Mouse (Mus musculus) T-cell, adult 2 months (primary cell): ENCODE results near the gene Cox7a2.
A peak's percentile ranks its signal among the peaks of the same experiment; 100 is the strongest.

Experiments used
- DNase-seq: peaks from one replicate; pipeline ENCODE4 v3.0.0; 2022; ENCODE audit warnings: low spot score

Cox7a2 gene

DNA sequence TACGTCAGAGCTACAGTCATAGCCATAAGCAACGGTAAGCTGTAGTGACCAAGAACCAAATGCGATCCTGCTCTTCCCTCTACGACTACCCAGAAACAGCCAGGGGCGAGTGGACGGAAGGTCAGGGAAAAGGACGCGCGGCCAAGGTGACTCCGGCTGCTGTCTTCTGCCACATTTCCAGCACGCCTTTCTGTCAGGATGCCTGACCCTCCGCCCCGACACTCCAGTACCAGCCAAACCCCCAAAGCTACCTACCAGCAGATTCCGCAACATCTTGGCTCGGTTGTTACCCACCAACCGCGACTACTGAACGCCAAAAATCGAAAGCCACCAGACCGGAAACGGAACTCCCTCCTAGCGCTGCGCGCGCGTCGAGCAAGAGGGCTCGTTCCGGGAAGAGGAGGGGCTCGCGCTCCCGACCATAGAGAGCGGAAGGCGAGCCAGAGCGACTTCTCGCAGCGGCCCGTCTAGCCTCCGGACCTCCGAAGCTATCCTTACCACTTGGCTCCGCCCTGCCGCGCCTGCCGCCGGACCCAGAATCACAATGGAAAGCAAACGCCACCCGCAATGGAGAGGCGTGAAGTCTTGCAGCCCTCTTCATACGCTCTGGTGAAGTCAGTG is at the start of gene Cox7a2:
Gene Cox7a2 (minus strand): TSS at position 494 of the 621 bp plus-strand sequence.
- peak; percentile 95 for DNase-seq

DNA sequence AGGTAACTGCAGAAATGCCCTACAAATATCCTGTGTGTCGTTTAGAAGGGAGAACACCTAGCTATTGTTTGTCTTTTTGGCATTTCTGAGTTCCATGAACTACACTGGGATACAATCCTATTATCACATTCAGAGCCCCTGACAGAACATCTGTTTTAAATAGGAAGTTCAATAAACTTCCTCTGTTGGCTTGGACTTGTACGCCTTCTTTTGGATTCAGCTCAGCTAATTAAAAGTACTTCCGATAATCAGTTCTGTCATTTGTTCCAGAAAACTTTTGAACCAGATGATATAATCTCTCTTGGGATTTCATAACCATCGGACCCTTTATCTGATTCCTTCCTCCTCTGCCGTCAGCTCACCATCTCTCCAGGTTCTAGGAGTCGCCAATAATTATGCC is 49.7 kb upstream of the Cox7a2 start:
- DNase-seq, result no peak

DNA sequence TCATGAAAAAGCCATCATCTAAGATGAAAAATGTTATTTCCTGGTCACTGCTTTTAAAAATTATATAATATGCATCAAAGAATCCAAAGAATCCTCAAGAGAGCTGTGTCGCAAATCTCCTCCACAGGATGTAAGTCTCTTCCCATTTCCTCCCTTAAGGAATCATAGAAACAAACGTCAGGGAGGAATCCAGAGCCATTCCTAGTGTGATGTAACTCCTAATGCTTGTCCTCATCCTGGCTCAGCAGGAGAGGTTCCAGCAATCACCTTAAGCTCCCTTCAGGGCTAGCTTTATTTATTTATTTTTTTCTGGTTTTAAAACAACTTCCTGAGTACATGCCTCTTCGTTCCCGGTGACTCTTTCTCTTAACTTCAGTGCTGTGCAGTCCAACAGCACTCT is 47.5 kb upstream of the Cox7a2 start:
- DNase-seq, result no peak

DNA sequence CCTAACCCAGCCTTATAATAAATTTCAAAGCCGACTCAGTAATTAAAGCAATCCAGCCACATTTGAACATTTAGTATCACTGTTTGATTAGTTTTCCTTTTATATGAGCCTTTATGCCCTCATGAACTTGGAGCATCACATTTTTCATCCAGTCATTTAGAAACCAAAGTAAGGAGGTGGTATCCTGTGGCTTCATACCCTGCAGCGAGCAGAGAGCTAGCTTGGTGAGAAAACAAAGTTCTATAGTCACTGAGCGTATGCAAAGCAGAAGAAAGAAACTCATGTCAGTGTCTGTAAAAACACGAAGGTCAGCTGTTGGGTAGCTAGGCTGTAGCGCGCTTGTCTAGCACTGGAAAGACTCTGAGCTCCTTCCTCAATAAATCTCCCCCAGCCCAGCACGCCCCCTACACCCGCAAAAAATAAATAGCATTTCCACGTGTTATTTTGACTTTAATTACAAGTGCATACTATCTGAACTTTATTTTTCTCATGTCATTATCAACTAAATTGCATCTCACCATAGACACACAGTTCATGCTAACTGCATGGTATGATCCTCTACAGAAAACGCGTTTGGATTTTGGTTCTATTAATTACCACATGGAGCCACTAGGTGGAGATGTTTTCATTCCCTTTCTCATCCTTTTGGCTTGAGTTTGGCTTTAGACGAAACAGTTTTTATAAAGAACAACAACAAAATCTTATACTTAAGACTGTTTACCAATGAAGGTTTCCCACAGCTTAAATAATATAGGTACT is 46.8 kb upstream of the Cox7a2 start:
- peak; percentile 20 for DNase-seq

DNA sequence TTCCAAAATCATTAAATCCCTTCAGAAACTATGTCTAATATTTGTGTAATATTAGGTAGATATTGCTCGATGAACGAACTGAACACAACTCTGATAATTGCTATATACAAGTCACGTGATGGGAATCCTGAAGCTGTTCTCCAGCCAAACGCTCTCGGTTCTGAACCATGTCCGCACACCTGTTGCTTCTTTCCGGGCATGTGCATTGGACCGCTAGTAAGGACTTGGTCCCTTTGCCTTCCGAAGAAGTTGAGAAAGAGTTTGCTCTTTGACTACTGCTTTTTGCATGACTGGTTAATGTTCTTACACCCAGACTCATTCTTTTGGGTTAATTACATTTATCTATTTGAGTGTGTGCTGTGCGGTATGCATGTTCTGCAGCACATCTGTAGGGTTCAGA is 45.7 kb upstream of the Cox7a2 start:
- no peak for DNase-seq

DNA sequence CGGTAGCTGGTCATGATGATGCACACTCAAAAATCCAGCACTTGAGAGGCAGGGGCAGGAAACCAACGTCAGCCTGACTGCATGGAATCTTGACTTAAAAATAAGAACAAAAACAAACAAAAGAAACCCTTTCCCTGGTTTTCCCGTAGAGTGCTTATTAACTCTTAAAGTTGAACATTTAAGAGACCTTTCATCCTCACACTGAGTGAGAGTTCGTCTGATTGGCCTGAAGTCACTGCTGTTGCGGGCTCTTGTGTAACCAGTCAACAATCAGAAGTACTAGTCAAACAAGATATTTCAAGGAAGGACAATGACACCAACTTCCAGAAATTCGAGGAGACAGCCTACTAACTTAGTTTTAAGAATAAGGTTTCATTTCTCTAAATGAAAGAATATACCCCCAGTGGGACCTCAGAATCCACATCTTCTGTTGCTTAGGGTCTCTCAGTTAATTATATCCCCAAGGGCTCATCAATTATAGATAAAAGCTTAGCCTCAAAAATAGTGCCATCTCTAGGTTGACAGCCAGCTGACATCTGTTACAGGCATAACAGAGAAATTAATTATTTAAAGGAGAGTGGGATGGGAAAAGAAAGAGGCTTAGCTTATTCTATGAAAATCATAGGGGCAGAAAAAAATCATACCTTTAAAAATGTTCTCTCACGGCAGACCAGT is 36.9 kb upstream of the Cox7a2 start:
- DNase-seq, result no peak

DNA sequence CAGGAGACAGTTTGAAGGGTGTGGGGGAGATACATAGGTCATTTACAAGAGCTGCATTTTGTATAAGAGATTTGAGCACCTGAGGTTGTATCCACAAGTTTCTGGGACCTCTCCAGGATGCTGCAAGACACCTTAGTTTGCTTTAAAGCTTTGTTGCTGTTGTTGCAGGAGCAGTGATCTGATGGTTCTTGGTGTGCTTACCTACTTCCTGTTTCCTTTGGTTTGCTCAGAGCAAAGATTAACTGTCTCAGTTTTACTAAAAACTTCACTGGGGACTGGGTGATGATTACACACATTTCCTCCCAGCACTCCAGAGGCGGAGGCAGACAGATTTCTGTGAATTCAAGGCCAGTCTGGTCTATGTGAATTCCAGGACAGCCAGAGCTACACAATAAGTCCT is 35.4 kb upstream of the Cox7a2 start:
- peak; percentile 64 for DNase-seq

DNA sequence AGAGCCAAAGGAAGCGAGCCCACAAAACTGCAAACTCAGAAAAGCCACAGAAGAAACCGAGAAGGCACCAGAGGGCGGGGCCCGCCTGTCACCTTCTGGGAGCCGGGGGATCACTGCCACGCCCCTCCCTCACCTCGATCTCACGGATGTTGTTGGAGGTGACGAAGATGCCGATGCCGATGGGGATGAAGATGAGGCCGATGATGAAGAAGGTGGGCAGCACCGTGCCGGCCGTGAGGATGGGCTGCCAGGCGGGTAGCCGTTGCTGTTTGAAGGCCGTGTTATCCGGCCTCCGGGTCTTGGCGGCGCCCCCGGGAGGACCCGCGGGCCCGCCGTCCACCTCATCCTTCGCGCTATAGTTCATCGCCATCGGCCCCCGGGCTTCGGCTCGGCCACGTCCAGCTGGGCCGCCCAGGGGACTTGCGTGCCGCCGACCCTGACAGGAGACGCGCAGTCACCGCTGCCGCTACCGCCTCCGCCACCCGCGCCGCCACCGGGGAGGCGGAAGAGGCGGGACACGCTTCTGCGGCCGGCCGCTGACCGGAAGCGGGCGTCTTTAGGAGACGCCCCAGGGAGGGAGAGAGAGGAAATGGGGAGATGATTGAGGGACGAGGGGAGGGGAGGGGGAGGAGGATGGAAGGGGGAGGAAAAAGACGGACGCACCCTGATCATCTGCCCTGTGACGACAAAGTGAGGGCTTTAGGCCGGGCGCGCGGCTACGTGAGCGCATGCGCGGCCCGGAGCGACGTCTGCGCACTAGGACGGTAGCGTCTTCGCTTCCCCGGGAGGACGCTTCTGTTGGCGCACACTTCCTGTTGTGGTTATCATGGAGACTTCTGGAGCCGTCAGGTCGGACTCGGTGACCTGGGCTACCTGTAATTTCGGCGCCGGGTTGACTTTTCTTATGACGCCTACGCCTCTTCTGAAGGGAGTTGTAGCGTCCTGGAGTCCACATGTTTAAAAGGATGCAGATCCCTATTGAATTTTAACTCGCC is 33.5 kb upstream of the Cox7a2 start, which contains the start of gene Tmem30a:
Gene Tmem30a (minus strand): TSS at position 667 of the 995 bp plus-strand sequence.
- peak; percentile 96 for DNase-seq

DNA sequence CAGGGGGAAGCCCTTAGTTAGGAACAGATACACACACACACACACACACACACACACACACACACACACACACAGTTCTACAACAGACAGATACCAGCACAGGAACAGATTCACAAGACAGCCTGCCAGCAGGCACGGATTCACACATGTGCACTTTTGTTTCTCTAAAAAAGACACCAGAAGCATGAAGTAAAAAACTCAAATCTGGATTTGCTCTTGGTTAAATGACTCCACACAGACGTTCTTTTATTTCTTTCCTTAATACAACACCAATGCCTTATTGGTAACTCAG is 26.1 kb upstream of the Cox7a2 start:
- DNase-seq, result no peak

DNA sequence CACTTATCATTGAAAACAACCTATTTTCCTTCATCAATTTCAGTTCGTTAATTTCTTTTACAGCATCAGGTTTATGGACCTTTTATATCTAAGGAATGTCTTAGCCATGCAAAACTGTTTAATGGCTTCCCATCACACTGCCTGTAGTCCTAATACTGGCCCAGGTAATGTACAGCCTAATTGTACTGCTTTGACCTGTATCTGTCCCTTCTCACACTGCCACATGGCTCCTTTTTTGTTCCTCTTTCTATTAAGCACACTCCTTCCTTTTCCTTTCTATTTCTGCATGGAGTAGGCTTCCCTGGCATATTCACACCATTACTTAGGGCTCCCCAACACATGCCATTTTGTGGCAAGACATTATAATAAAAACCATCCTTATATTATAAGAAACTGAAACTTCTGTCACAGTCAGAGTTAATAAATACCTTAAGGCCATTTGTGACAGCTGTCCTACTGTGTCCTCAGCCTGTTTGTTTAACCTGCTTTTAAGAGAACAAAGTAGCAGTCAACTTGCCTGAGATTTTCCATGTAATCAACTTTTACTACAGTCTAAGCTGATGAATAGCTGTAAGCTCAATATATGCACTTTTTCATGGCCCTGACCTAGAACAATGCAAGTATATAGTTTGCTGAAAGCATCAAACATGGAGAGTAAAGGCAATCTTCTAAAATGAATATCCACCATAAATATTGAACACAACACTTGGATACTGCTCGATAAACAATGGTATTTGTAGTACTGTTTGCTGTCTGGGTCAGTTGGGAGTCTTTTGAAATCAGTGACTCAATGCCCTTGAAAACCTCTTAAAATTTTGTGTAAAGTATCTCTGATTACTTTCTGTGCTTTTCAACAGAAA is 25.5 kb upstream of the Cox7a2 start:
- no peak for DNase-seq

DNA sequence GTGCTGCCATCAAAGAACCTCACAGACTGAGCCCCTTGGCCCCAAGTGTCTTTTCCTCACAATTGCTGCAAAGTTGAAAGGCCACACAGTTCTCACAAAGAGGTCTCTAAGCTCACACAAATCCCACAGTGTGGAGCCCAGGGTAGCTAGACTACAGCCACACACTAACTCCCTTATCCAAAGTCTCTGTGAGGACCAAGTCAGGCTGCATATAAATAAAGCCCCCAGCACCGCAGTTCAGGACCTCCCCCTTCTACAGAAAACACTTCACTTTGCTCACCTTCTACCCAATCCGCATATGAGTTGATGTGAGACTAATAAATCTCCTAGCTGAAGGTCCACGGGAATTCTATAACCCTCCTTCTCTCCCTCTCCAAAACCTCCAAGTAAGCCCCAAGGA is 24.8 kb upstream of the Cox7a2 start:
- DNase-seq, result no peak

DNA sequence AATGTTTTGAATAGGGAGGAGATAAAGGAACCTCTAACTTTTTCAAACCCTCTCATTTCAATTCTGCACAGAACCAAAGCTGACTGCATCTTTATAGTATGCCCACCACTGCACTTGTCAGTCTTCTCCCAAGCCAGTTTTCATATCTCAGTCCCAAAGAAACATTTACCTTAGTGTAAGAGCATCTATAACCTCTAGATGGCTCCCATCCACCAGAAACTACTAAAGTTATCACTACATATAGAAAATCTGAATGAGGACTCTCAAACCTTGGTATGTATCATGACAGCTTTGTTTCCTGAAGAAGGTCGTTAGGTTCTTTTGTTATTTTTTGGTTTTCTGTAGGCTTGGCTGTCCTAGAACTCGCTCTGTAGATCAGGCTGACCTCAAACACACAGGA is 19.7 kb upstream of the Cox7a2 start:
- peak; percentile 7 for DNase-seq

DNA sequence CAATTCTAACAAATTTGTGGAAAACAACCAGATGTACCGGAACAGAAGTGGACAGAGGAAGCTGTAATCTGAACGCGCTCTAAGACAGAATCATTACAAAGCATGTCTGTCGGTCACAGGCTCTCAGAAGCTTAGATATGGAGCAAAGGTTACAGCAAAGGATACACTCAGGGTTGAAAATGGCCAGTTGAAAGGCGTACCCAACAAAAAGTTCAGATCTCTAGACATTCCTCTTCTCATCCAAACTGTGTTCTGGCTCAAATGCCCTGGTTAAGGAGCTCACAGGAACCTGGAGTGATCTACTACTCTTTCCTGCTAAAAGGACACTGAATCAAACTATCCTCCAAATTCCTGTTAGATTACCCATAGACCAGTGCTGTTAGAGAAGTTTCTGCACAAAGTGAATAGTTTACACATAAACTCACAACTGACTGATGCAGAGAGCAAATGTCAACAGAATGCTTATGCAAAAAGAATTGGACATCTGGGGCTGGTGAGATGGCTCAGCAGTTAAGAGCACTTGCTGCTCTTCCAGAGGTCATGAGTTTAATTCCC is 7.4 kb upstream of the Cox7a2 start:
- DNase-seq, result no peak

DNA sequence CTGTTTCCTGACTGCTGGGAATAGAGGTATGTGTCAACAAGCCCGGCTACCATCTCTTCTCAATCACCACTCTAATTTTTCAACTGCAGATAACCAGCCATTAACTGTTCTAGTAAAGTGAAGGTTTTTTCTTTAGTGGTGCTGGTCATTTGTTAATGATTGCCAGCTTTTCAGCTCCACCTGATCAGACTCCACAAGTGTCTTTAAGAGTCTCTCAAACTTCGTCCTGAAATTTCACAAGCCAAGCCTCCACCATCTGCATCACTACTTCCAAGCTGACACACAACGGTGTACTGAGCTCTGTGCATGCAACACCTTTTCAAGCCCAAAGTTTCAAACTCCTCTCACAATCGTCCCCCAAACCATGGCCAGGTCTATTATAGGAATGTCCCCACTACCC is 5.7 kb upstream of the Cox7a2 start:
- no peak for DNase-seq

DNA sequence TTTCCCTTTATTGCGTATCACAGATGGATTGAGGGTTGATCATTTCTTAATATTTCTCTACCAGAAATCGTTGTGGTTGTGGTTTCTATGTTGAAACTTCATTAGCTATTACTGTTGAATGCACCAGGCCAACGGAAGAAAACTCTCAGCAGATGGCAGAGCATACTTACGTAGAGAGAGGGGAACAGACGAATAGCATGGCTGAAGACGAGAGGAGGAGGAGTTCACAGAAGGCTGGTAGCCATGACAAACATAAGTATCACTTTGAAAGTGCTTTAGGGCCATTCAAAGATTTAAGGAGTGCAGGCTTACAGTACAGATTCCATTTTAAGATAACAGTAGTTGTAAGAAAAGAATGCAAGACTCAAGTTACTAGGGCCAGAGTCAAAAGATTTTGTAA is 2.8 kb upstream of the Cox7a2 start:
- no peak for DNase-seq

DNA sequence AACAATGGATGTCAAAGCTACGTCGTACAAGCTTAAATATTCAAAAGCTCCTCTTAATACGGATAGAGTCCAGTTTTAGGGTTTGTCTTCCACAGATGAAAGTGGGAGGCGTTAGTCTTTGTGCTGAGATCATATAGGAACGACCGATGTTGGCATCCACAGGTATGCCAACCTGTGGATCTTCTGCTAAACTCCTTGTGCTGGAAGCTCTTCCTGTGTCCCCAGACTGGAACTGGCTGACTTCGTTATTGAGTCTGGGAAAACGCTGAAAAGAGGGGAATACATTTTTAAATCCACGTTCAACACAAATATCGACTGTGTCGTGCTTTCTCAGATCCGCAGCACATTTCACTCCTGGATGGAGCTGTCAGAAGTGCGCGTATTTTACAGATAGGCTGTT is 398 bp upstream of the Cox7a2 start:
- DNase-seq, result no peak

DNA sequence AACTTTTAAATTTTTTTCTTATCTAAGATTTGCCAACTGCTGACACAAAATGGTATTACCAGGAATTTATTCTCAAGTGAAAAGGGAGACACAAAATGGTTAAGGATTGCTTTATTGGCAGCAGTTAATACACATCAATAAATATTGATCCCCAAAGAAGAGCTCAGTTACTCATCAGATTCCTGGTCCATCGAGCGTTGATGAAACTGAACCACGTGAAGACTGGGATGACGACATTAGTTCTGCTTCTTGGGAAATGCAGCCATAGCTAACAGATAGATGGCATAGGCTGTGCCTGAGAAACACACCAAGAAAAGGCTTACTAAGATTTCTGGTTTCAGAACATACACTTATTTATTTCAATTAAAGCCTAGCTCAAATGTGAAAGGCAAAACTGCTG is 4.4 kb downstream of the Cox7a2 start:
- DNase-seq, result no peak

DNA sequence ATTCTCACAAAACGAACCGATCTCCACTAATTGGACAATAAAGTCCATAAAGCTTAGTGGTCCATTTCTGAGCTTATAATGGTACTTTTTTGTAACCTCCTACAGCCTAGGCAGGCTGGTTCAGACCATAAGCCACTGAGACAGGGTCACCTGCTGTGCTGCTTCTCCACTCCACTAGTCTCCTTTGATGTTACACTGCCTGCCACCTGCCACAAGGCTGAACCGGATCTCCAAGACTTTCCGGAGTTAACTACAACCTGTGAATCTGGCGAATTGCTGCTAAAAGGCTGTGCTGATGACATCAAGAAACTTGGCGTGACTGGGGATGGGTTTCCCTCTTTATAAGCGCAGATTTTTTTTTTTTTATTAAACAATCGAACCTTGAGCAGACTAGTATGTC is 7.8 kb downstream of the Cox7a2 start:
- DNase-seq, result no peak

DNA sequence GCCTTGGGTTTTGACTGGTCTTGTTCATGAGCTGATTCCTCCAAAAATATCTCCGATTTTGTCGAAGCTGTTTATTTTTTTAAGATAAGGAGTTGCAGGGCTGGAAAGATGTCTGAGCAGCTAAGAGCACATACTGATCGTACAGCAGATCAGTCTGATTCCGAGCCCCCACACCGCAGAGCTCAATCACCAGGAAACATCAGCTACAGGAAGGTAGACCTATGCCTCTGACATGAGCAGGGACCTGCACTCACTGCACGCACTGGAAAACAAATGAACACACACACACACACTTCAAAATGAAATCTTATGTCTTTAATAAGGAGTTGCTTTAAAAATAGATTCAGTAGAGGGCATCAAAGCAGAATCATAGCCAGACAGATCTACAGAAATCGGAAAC is 9.0 kb downstream of the Cox7a2 start:
- DNase-seq, result no peak

DNA sequence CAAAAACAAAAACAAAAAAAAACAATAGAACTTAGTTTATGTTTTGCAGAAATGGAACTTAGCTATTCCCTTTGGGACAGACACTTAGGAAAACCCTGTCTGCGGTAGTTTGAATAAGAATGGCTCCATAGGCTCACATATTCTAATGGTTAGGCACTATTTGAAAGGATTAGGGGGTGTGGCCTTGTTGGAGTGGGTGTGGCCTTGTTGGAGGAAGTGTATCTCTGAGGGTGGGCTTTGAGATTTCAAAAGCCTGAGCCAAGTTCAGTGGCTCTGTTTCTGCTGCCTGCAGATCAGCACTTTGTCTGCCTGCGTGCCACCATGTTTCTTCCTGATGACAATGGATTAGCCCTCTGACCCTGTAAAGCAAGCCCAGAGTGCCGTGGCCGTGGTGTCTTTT is 14.6 kb downstream of the Cox7a2 start:
- no peak for DNase-seq

DNA sequence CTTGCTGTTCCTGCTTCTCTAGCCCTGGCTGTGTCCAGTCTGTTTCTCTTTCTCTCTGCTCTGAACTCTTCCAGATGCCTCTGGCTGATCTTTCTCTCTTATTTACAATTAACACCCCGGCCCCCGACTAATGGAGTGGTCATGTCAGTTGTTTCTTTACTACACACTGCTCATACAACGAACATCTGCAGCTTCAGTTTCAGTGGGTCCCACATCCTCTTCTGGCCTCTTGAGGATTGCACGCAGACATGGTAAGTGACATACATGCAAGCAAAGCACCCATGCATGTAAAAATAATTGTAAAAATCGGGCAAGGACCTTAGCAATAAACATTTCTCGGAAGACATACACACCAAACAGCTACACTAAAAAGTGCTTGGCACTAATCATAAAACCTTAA is 24.1 kb downstream of the Cox7a2 start:
- no peak for DNase-seq
